Mouse (Mus musculus) ES-E14 (cell line): ENCODE measurements around the gene Acaca.
"Not testable (repeated sequence)": the region's sequence is repeated elsewhere in the genome, so short reads cannot be mapped to it uniquely, and the experiment has no call there.

Experiments
- CHD2 ChIP-seq: IDR thresholded peaks from 2 replicates; pipeline ENCODE4 v1.6.1; 2014; ENCODE audit warnings: mild to moderate bottlenecking, low read depth, low read length, inconsistent platforms
- HCFC1 ChIP-seq: IDR thresholded peaks from 2 replicates; pipeline ENCODE4 v1.6.1; 2012; ENCODE audit warnings: low read length, inconsistent platforms, borderline replicate concordance; ENCODE audit not compliant: insufficient read depth
- ZC3H11A ChIP-seq: IDR thresholded peaks from 2 replicates; pipeline ENCODE4 v1.6.1; 2012; ENCODE audit warnings: low read depth, mild to moderate bottlenecking, inconsistent platforms, low read length, borderline replicate concordance
- ZNF384 ChIP-seq: IDR thresholded peaks from 2 replicates; pipeline ENCODE4 v1.6.1; 2012; ENCODE audit warnings: low read depth, low read length, inconsistent platforms

- not testable (repeated sequence) for TF ChIP-seq ZC3H11A, CHD2, HCFC1, ZNF384
Measured at GRCm38 (mm10) chr11:84338273-84338672, 208.8 kb downstream of the Acaca start.
